Mouse (Mus musculus): ENCODE measurements around the gene Foxp3.

The Foxp3 gene

GRCm38 (mm10) chrX:7617889-7618551, 44.6 kb downstream of the Foxp3 start:
- DNase-seq (ENCODE audit: low spot score), result no peak

- DNase-seq (ENCODE audit: low spot score), result no peak
Observed at GRCm38 (mm10) chrX:7632560-7632959, 59.1 kb downstream of the Foxp3 start.

- DNase-seq (ENCODE audit: low spot score), result no peak
Observed at GRCm38 (mm10) chrX:7635101-7635500, 61.7 kb downstream of the Foxp3 start.

- peak; percentile 81 for DNase-seq (ENCODE audit: low spot score)
Observed at GRCm38 (mm10) chrX:7638401-7639091, 65.1 kb downstream of the Foxp3 start, which contains the start of gene Syp. Gene Syp (plus strand): TSS chrX:7638471.

- no peak for DNase-seq (ENCODE audit: low spot score)
Observed at GRCm38 (mm10) chrX:7639536-7640325, 66.3 kb downstream of the Foxp3 start.

- DNase-seq (ENCODE audit: low spot score), result no peak
Observed at GRCm38 (mm10) chrX:7640785-7641184, 67.3 kb downstream of the Foxp3 start.
